Mouse (Mus musculus) thymus, adult 2 months (tissue): ENCODE measurements around the gene Colq. TPM values are rescaled to one million over a fixed set of nuclear protein-coding genes. Genes with fewer than 3 reads are reported as not detected.

Experiments used
- DNase-seq: peaks from one replicate; pipeline ENCODE4 v3.0.0; 2021
- H3K27ac ChIP-seq: fragments of 200-500 bp; 2 replicates; pipeline ENCODE4 v1.5.1; 2012; ENCODE audit warnings: low read length, control low read depth; ENCODE audit not compliant: control insufficient read depth, insufficient read depth
- H3K27me3 ChIP-seq: fragments of 200-500 bp; 2 replicates; pipeline ENCODE4 v1.6.1; 2012; ENCODE audit warnings: mild to moderate bottlenecking, low read length, moderate library complexity, mixed read lengths; ENCODE audit not compliant: control insufficient read depth, insufficient read depth
- H3K36me3 ChIP-seq: fragments of 200-500 bp; 2 replicates; pipeline ENCODE4 v1.6.1; 2012; ENCODE audit warnings: mild to moderate bottlenecking, low read length, moderate library complexity; ENCODE audit not compliant: control insufficient read depth, insufficient read depth
- H3K4me1 ChIP-seq: fragments of 200-500 bp; replicated peaks from 2 replicates; pipeline ENCODE4 v1.6.1; 2012; ENCODE audit warnings: low read length; ENCODE audit not compliant: control insufficient read depth, insufficient read depth
- H3K4me3 ChIP-seq: fragments of 200-500 bp; 2 replicates; pipeline ENCODE4 v1.5.1; 2012; ENCODE audit warnings: mild to moderate bottlenecking, low read length, control low read depth, moderate library complexity; ENCODE audit not compliant: control insufficient read depth, insufficient read depth
- CTCF ChIP-seq: fragments of 200-500 bp; IDR thresholded peaks from 2 replicates; pipeline ENCODE4 v1.5.1; 2012; ENCODE audit warnings: mild to moderate bottlenecking, control low read depth, low read length, moderate library complexity, borderline replicate concordance; ENCODE audit not compliant: control insufficient read depth, poor library complexity, insufficient read depth; ENCODE audit errors: extremely low read depth
- POLR2A ChIP-seq: fragments of 200-500 bp; IDR thresholded peaks from 2 replicates; pipeline ENCODE4 v1.6.1; 2012; ENCODE audit warnings: mild to moderate bottlenecking, low read length, control low read depth, moderate library complexity; ENCODE audit not compliant: control insufficient read depth, poor library complexity, insufficient read depth; ENCODE audit errors: extremely low read depth
- WGBS: fragments of 180-500 bp; shearing (Covaris S2); methylation state at CpG from one replicate; pipeline ENCODE4 v1.1.7; 2018; 5-methylcytosine and 5-hydroxymethylcytosine counted together
- polyA plus RNA-seq: library from polyadenylated mRNA; depleted of rRNA; stranded (reverse); fragments of >200 nt; gene quantifications from 2 replicates; pipeline ENCODE4 v1.2.3, GENCODE M21; 2012

Colq gene
- polyA plus RNA-seq, 1 experiment, result 151 TPM

DNA sequence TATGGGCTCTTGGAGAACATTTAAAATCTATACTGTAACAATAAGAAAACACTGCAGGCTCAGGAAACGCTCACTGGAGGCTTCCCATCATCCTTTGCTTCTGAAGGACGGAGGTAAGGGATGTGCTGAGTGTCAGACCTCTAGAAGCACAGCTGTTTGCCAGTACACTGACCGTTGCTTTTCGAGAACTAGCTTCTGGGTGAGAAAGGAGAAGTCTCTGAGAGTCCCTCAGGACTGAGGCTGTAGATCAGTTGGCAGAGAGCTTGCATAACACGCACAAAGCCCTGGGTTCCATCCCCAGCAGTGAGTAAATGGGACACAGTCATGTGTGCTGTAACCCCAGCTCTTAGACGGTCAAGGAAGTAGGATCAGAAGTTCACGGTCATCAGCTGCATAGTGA, 5.3 kb upstream of the Colq start:
- Histone ChIP-seq H3K4me3 (no peak overlapping the region), H3K27ac (no peak overlapping the region), H3K27me3 (no peaks in the 10 kb centered on the region), H3K36me3 (no peaks in the 10 kb centered on the region), H3K4me1 (peaks cover 7% of the 10 kb centered on the region; the same call in 1 of the 2 replicates)
- 55% methylated on average over 7 of the region's 7 CpGs for WGBS
- TF ChIP-seq CTCF, result no peak
- no peak for TF ChIP-seq POLR2A
- DNase-seq, result no peak

DNA sequence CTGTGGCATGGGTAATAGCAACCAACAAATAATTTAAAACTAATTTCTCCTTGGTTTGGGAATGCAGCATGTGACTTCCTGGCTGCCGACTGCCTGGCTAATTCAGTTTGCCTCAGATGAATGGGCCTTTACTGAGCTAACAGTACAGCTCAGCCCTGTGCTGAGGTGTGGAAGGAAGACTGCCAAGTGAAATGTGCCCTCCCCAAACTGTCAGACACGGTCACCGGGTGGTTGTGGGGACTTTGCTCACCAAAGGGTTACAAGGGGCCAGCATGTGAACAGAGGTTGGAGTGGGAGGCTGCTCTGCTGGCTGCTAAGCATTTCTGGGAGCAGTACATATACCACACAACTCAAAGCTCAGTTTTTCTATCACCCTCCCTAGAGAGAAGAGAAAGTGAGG, 3.5 kb upstream of the Colq start:
- 54% methylated on average over 3 of the region's 3 CpGs for WGBS
- no peak overlapping the region for H3K27ac ChIP-seq
- H3K4me3 ChIP-seq, result no peak overlapping the region
- TF ChIP-seq POLR2A (no peak), CTCF (no peak)
- DNase-seq, result no peak
- H3K27me3 ChIP-seq, result no peaks in the 10 kb centered on the region
- H3K4me1 ChIP-seq, result peaks cover 7% of the 10 kb centered on the region; the same call in 1 of the 2 replicates
- H3K36me3 ChIP-seq, result no peaks in the 10 kb centered on the region

DNA sequence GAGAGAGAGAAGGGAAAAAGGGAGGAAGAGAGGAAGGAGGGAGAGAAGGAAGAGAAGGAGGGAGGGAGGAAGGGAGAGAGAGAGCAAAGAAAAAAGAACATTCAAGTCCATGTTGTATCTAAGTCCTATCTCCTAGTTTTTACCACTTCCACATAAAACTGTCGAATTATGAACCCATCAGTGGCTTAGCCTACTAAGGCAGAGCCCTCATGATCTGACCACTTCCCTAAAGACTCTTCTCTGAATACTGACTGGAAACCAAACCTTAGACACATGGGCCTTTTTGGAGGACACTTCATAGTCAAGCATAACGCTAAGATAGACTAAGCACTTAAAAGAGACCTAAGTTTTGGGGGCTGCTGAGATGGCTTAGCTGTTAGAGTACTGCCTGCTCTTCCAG, 1.9 kb upstream of the Colq start:
- DNase-seq, result no peak
- no peak overlapping the region for H3K4me3 ChIP-seq
- H3K4me1 ChIP-seq, result peaks cover 7% of the 10 kb centered on the region; the same call in 1 of the 2 replicates
- H3K27ac ChIP-seq, result no peak overlapping the region
- WGBS, result 21% methylated on average over 2 of the region's 2 CpGs
- no peaks in the 10 kb centered on the region for H3K36me3 ChIP-seq
- no peak for TF ChIP-seq POLR2A
- no peak for TF ChIP-seq CTCF
- H3K27me3 ChIP-seq, result no peaks in the 10 kb centered on the region

DNA sequence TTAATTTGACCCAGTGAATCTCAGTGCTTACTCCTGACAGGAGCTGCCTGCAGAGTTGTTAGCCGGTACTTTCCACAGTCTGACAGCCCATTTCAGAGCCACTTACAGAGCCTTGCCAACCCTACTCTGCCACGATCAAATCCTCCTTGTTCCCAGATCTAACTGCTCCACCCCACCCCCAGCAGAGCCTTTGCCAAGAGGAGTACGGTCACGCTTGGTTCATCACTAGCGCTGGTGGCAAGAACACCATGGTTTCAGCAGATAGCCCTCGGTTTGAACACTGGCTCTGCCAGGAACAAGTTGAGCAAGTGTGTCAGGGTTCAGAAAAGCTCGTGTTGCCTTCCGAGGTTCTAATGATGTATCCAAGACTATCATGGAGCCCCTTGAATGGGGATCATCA, 4.7 kb downstream of the Colq start:
- no peak for TF ChIP-seq POLR2A
- TF ChIP-seq CTCF, result no peak
- H3K27ac ChIP-seq, result no peak overlapping the region
- no peak for DNase-seq
- H3K4me1 ChIP-seq, result peaks cover 3% of the 10 kb centered on the region; the same call in 1 of the 2 replicates
- H3K27me3 ChIP-seq, result no peaks in the 10 kb centered on the region
- H3K4me3 ChIP-seq, result no peak overlapping the region
- WGBS, result 91% methylated on average over 8 of the region's 8 CpGs
- H3K36me3 ChIP-seq, result no peaks in the 10 kb centered on the region

DNA sequence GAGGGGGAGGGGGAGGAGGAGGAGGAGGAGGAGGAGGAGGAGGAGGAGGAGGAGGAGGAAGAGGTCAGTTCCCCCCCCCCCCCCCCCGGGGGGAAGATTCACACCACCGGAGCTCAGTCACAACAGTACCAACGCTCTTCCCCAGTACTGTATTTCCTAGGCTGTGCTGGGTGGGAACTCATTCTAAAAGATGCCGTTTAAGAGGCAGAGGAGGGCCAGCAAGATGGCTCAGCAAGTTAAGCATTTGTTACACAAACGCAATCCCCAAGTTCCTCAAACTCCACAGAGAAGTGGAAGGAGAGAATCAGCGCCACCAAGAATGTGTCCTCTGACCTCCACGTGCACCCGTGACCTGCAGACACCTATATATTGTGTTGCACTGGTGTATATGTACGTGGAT, 8.1 kb downstream of the Colq start:
- no peak for DNase-seq
- H3K27ac ChIP-seq, result no peak overlapping the region
- 72% methylated on average over 9 of the region's 9 CpGs for WGBS
- no peak overlapping the region for H3K4me3 ChIP-seq
- no peaks in the 10 kb centered on the region for H3K36me3 ChIP-seq
- peaks cover 5% of the 10 kb centered on the region for H3K4me1 ChIP-seq
- no peaks in the 10 kb centered on the region for H3K27me3 ChIP-seq
- TF ChIP-seq CTCF (no peak), POLR2A (no peak)

DNA sequence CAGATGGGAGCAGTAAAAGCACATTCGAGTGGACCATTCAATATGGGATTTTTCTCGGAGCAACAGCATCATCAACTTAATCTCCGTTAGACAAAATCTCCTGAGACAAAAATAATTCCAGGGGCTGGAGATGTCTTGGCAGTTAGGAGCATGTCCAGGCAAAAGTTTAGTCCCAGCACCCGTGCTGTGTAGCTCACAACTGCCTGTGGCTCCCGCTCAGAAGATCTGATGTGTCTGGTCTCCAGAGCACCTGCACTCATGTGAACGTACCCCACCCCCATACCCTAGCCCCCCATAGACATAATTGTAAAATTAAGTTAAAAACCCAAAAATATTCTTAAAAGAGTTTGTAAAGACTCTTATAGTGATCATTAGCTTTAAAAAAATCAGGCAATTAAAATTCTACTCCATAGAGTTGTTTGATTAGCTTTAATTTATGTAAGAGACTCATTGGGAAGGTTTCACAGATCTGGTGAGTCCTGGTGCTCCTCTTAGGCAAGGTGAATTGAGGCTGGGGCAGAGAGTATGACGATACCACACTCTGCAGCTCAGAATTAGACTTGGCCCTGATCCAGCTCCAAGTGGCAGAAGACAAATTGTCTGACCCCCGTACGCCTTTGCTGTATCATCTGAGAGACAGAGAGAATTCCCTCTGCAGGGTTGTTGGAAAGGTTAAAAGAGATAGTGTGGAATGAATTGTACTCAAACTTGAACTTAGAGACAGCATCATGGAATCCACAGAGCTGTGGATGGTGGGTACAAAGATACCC, 13.0 kb downstream of the Colq start:
- Histone ChIP-seq H3K27me3 (no peaks in the 10 kb centered on the region), H3K4me1 (peaks cover 32% of the 10 kb centered on the region), H3K4me3 (no peak overlapping the region), H3K36me3 (peaks cover 7% of the 10 kb centered on the region; the same call in 1 of the 2 replicates), H3K27ac (peak overlapping the region; percentile 78; the same call in 1 of the 2 replicates)
- 39% methylated on average over 9 of the region's 9 CpGs for WGBS
- no peak for DNase-seq
- no peak for TF ChIP-seq POLR2A
- TF ChIP-seq CTCF, result no peak
